Mouse (Mus musculus) urinary bladder, postnatal 0 days (tissue): ENCODE measurements around the gene Golga2. TPM values are rescaled to one million over a fixed set of nuclear protein-coding genes. Genes with fewer than 3 reads are reported as not detected.
A peak's percentile ranks its signal among the peaks of the same experiment; 100 is the strongest.

Source experiments
- microRNA-seq: library from miRNA; unstranded; fragments of <30 nt; microRNA quantifications from one replicate; pipeline ENCODE4, GENCODE M21; 2016
- polyA plus RNA-seq: library from polyadenylated mRNA; unstranded; fragments of >200 nt; fragmentation: Nextera tagmentation; extraction: Ambion mirVana; gene quantifications from 2 replicates; pipeline ENCODE4 v1.2.1, GENCODE M21; 2015

Golga2 gene
- polyA plus RNA-seq: 21.3 and 21.6 TPM in 2 replicates

DNA sequence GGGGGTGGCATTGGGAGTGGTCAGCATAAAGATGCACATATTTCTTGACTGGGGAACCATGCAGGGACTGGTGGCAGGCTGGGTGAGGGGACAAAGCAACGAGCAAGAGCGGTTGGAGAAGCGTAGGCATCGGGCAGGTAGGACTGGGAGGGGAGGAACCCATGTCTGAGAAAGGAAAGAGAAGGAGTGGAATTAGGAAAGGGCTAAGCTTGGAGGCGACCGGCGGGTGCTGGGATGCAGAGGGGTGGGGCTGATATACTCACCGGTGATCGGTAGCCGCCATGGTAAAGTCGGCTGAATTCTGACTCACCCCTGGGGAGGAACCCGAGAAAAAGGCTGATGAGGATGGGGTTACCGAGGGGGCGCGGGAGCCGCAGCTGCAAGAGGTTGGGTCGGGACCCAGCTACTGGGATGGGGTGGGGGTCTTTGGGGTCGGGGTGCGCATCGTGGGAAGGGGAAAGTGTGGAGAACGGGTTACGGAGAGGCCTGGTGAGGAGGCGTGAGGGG lies at the start of gene Golga2:
Golga2 (plus strand) TSS at position 51 of the 507 bp plus-strand sequence.

GRCm38 (mm10) chr2:32259657-32260417 lies 27.3 kb upstream of the Golga2 start, which contains the start of gene Uck1:
Gene Uck1, minus strand, starts transcription at chr2:32260159.

GRCm38 (mm10) chr2:32287923-32288367 lies 761 bp downstream of the Golga2 start, which contains the start of gene Swi5:
Gene Swi5, minus strand, starts transcription at chr2:32288075.

GRCm38 (mm10) chr2:32352151-32353006 lies 65.2 kb downstream of the Golga2 start, which contains the start of gene Ciz1:
Gene Ciz1, plus strand, starts transcription at chr2:32352327.

DNA sequence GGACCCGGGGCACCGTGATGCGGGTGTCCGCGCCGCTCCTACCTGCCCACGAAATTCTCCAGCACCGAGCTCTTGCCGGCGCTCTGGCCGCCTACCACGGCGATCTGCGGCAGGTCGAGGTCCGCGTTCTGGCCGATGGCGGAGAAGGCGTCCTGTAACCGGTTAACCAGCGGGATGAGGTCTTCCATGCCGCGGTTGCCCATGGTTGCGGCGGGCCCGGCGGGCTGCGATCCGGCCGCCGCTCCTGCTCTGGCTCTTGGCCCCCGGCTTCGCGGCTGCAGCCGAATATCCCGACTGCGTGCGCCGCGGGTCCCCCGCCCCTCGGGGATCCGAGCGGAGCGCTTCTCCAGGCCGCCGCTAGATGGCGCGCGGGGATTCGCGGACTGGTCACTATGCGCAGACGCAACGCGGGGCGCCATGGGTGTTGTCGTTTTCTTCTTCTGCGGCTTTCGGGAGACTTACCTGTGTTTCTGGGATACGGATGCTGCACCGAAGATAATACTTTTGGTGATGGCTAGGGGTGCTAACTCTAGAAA lies 65.9 kb downstream of the Golga2 start, which contains the start of gene Dnm1:
Dnm1 (minus strand) TSS at position 332 of the 536 bp plus-strand sequence.

Small RNAs within 50 kb of the gene (microRNA-seq; reads per million reads assigned to microRNA genes)
- gene Gm23363: 0.93 reads per million
- 488 reads per million, percentile 65 among the genes with 10 or more reads in this experiment for gene Mir199b

Other genes with a start within 250 kb of the Golga2 start
- 0.37 and 0.65 TPM in 2 replicates for gene Fam78a, start 202.5 kb upstream of the Golga2 start, polyA plus RNA-seq
- 2.6 and 3.2 TPM in 2 replicates for gene Plpp7, start 191.9 kb upstream of the Golga2 start, polyA plus RNA-seq
- 20.9 and 22.2 TPM in 2 replicates for gene Prrc2b, start 136.3 kb upstream of the Golga2 start, polyA plus RNA-seq
- gene Pomt1, start 50.8 kb upstream of the Golga2 start, polyA plus RNA-seq: 9.2 and 9.6 TPM in 2 replicates
- 41.4 and 44.3 TPM in 2 replicates for gene Uck1, start 27.2 kb upstream of the Golga2 start, polyA plus RNA-seq
- gene Swi5, start 691 bp downstream of the Golga2 start, polyA plus RNA-seq: 334 and 344 TPM in 2 replicates
- 21.8 and 23.1 TPM in 2 replicates for gene Ciz1, start 64.9 kb downstream of the Golga2 start, polyA plus RNA-seq
- 10.8 and 12.5 TPM in 2 replicates for gene Dnm1, start 66.0 kb downstream of the Golga2 start, polyA plus RNA-seq
- gene 1110008P14Rik, start 94.6 kb downstream of the Golga2 start, polyA plus RNA-seq: 58.3 and 58.6 TPM in 2 replicates
- 2.1 and 9.2 TPM in 2 replicates for gene Lcn2, start 100.9 kb downstream of the Golga2 start, polyA plus RNA-seq
- gene Ptges2, start 108.5 kb downstream of the Golga2 start, polyA plus RNA-seq: 19.9 and 20.9 TPM in 2 replicates
- gene Naif1, start 163.1 kb downstream of the Golga2 start, polyA plus RNA-seq: 3.3 and 3.7 TPM in 2 replicates
- gene Slc25a25, start 164.1 kb downstream of the Golga2 start, polyA plus RNA-seq: 16.0 and 18.5 TPM in 2 replicates
- gene Fam102a, start 247.9 kb downstream of the Golga2 start, polyA plus RNA-seq: 5.9 and 7.0 TPM in 2 replicates